Comparison of ENCODE assay signal across 8 mouse cellular contexts in genomic region chr1:89467321-89468069, GRCm38 (mm10). TPM values are rescaled to one million over a fixed set of nuclear protein-coding genes. Genes with fewer than 3 reads are reported as not detected.
A peak's percentile ranks its signal among the peaks of the same experiment; 100 is the strongest.
DNase-seq lines count a peak whose midpoint lies in the region; ATAC-seq and TF ChIP-seq lines count a peak whose summit lies in the region.

No protein-coding gene starts in this region.

- H3K9ac ChIP-seq in forebrain, embryonic 16.5 days (replicated peaks; ENCODE audit: low read depth, low read length) = no peak overlapping the region
- H3K9ac ChIP-seq in hindbrain, embryonic 11.5 days (ENCODE audit: low read depth, low read length) = no peak overlapping the region
- no peak overlapping the region for H3K9ac ChIP-seq in liver, embryonic 15.5 days
- H3K9ac ChIP-seq in neural tube, embryonic 14.5 days (replicated peaks; ENCODE audit: low read depth, low read length) = no peak overlapping the region

- peaks cover 87% of the 10 kb centered on the region for H3K4me1 ChIP-seq in forebrain, embryonic 10.5 days
- peaks cover 48% of the 10 kb centered on the region for H3K4me1 ChIP-seq in forebrain, embryonic 16.5 days (replicated peaks; ENCODE audit: control insufficient read depth, insufficient read depth, low read length)
- peaks cover 27% of the 10 kb centered on the region for H3K4me1 ChIP-seq in hindbrain, embryonic 11.5 days (replicated peaks; ENCODE audit: control insufficient read depth, insufficient read depth, low read length)
- peaks cover 44% of the 10 kb centered on the region for H3K4me1 ChIP-seq in liver, embryonic 15.5 days (replicated peaks)
- peaks cover 28% of the 10 kb centered on the region for H3K4me1 ChIP-seq in neural tube, embryonic 14.5 days (ENCODE audit: control insufficient read depth, insufficient read depth, low read length)

- peaks cover 6% of the 10 kb centered on the region; the same call in 1 of the 2 replicates for H3K36me3 ChIP-seq in forebrain, embryonic 10.5 days (replicated peaks)
- no peaks in the 10 kb centered on the region for H3K36me3 ChIP-seq in forebrain, embryonic 16.5 days (ENCODE audit: control insufficient read depth, insufficient read depth)
- H3K36me3 ChIP-seq in hindbrain, embryonic 11.5 days (ENCODE audit: control insufficient read depth, insufficient read depth, low read length) = no peaks in the 10 kb centered on the region
- no peaks in the 10 kb centered on the region for H3K36me3 ChIP-seq in liver, embryonic 15.5 days (replicated peaks)
- no peaks in the 10 kb centered on the region for H3K36me3 ChIP-seq in neural tube, embryonic 14.5 days (ENCODE audit: control insufficient read depth, insufficient read depth, low read length)

- H3K4me2 ChIP-seq in forebrain, embryonic 16.5 days (ENCODE audit: low read length) = no peak overlapping the region
- H3K4me2 ChIP-seq in hindbrain, embryonic 11.5 days (replicated peaks; ENCODE audit: low read depth, low read length) = no peak overlapping the region
- H3K4me2 ChIP-seq in liver, embryonic 15.5 days = peak overlapping the region; percentile 23
- H3K4me2 ChIP-seq in neural tube, embryonic 14.5 days (ENCODE audit: low read depth, low read length) = no peak overlapping the region

- DNase-seq in forebrain, embryonic 10.5 days (ENCODE audit: extremely low spot score, low spot score) = no peak
- DNase-seq in brain, embryonic 14.5 days (ENCODE audit: low read depth) = peak; percentile 56
- DNase-seq in hindbrain, embryonic 11.5 days (ENCODE audit: low spot score) = peak; percentile 52
- DNase-seq in urinary bladder, postnatal 25 days (ENCODE audit: low spot score) = no peak

- H3K9me3 ChIP-seq in forebrain, embryonic 10.5 days = no peaks in the 10 kb centered on the region; the same call in 1 of the 2 replicates
- H3K9me3 ChIP-seq in forebrain, embryonic 16.5 days (ENCODE audit: control insufficient read depth, low read length) = no peaks in the 10 kb centered on the region
- H3K9me3 ChIP-seq in hindbrain, embryonic 11.5 days (ENCODE audit: control insufficient read depth, low read length) = no peaks in the 10 kb centered on the region
- no peaks in the 10 kb centered on the region for H3K9me3 ChIP-seq in liver, embryonic 15.5 days (replicated peaks)
- no peaks in the 10 kb centered on the region for H3K9me3 ChIP-seq in neural tube, embryonic 14.5 days (ENCODE audit: control insufficient read depth, low read length)

- no peak overlapping the region for H3K4me3 ChIP-seq in forebrain, embryonic 10.5 days
- no peak overlapping the region for H3K4me3 ChIP-seq in forebrain, embryonic 16.5 days (replicated peaks; ENCODE audit: low read length)
- H3K4me3 ChIP-seq in hindbrain, embryonic 11.5 days (ENCODE audit: low read depth, low read length) = no peak overlapping the region
- H3K4me3 ChIP-seq in liver, embryonic 15.5 days (replicated peaks) = no peak overlapping the region
- H3K4me3 ChIP-seq in neural tube, embryonic 14.5 days (ENCODE audit: low read depth, low read length) = no peak overlapping the region

- peak overlapping the region; percentile 67 for H3K27ac ChIP-seq in forebrain, embryonic 10.5 days
- H3K27ac ChIP-seq in forebrain, embryonic 16.5 days (ENCODE audit: low read length) = no peak overlapping the region
- peak overlapping the region; percentile 19; the same call in 1 of the 2 replicates for H3K27ac ChIP-seq in hindbrain, embryonic 11.5 days (ENCODE audit: low read depth, low read length)
- peak overlapping the region; percentile 59 for H3K27ac ChIP-seq in liver, embryonic 15.5 days (replicated peaks)
- H3K27ac ChIP-seq in neural tube, embryonic 14.5 days (ENCODE audit: low read depth, low read length) = no peak overlapping the region

- TF ChIP-seq POLR2A in brain, embryonic 14.5 days (IDR thresholded peaks at IDR 0.05; ENCODE audit: borderline replicate concordance, extremely low read depth, insufficient read depth, insufficient read length, poor library complexity, severe bottlenecking) = no peak

- ATAC-seq in forebrain, embryonic 16.5 days = no peak
- ATAC-seq in hindbrain, embryonic 11.5 days (ENCODE audit: low FRiP score) = peak; percentile 51
- ATAC-seq in liver, embryonic 15.5 days (ENCODE audit: insufficient read depth) = peak; percentile 80
- ATAC-seq in neural tube, embryonic 14.5 days (ENCODE audit: low read depth) = peak; percentile 15; the same call in 1 of the 2 replicates
- ATAC-seq in granulocyte monocyte progenitor cell, adult 5-6 weeks (replicated peaks; ENCODE audit: poor library complexity, severe bottlenecking) = no peak

- no peak for TF ChIP-seq CTCF in brain, embryonic 14.5 days (IDR thresholded peaks at IDR 0.05; ENCODE audit: borderline replicate concordance, extremely low read depth, insufficient read depth, insufficient read length)

- no peaks in the 10 kb centered on the region for H3K27me3 ChIP-seq in forebrain, embryonic 10.5 days (ENCODE audit: poor library complexity, severe bottlenecking)
- H3K27me3 ChIP-seq in forebrain, embryonic 16.5 days (replicated peaks; ENCODE audit: control insufficient read depth, insufficient read depth, low read length) = no peaks in the 10 kb centered on the region
- no peaks in the 10 kb centered on the region for H3K27me3 ChIP-seq in hindbrain, embryonic 11.5 days (ENCODE audit: control insufficient read depth, insufficient read depth, low read length)
- no peaks in the 10 kb centered on the region for H3K27me3 ChIP-seq in liver, embryonic 15.5 days
- no peaks in the 10 kb centered on the region for H3K27me3 ChIP-seq in neural tube, embryonic 14.5 days (ENCODE audit: control insufficient read depth, insufficient read depth, low read length)

- WGBS in forebrain, embryonic 10.5 days = 44% methylated on average over 6 of the region's 6 CpGs
- WGBS in forebrain, embryonic 16.5 days = 36% methylated on average over 6 of the region's 6 CpGs
- WGBS in hindbrain, embryonic 11.5 days = 28% methylated on average over 6 of the region's 6 CpGs
- WGBS in liver, embryonic 15.5 days (ENCODE audit: insufficient replicate concordance) = 26% methylated on average over 6 of the region's 6 CpGs
- 18% methylated on average over 6 of the region's 6 CpGs for WGBS in neural tube, embryonic 14.5 days

RNA-seq across cellular contexts. Expression of gene Agap1, which starts 12.9 kb away (rescaled TPM):
- polyA plus RNA-seq in forebrain, embryonic 10.5 days (2016; fragmentation: Nextera tagmentation; extraction: Ambion mirVana) = 14.3 and 14.7 TPM in 2 replicates
- polyA plus RNA-seq in forebrain, embryonic 16.5 days (2015; fragmentation: Nextera tagmentation; extraction: Ambion mirVana) = 36.3 and 37.2 TPM in 2 replicates
- 58.0 and 145 TPM in 2 replicates for polyA plus RNA-seq in brain, embryonic 14.5 days (2012; rRNA removed)
- polyA plus RNA-seq in hindbrain, embryonic 11.5 days (2014; fragmentation: Nextera tagmentation; extraction: Ambion mirVana) = 34.7 and 41.4 TPM in 2 replicates
- polyA plus RNA-seq in liver, embryonic 15.5 days (2015; fragmentation: Nextera tagmentation; extraction: Ambion mirVana) = 1.3 and 1.9 TPM in 2 replicates
- 66.6 and 76.4 TPM in 2 replicates for polyA plus RNA-seq in neural tube, embryonic 14.5 days (2014; fragmentation: Nextera tagmentation; extraction: Ambion mirVana)
- total RNA-seq in granulocyte monocyte progenitor cell, adult 5-6 weeks (2014; fragmentation: Nextera tagmentation) = 9.6 and 16.0 TPM in 2 replicates
- 5.3 and 8.0 TPM in 2 replicates for total RNA-seq in granulocyte monocyte progenitor cell, adult 5-6 weeks (2017)

Comparison
In these comparisons a context has a peak if more than half of its experiments do, and no peak if none do; other contexts are left out.
1. H3K27ac ChIP-seq: peak in forebrain, embryonic 10.5 days (single experiment), hindbrain, embryonic 11.5 days (single experiment) and liver, embryonic 15.5 days (single experiment); none in forebrain, embryonic 16.5 days (single experiment) and neural tube, embryonic 14.5 days (single experiment).
2. DNase-seq: peak in brain, embryonic 14.5 days (single experiment) and hindbrain, embryonic 11.5 days (single experiment); none in forebrain, embryonic 10.5 days (single experiment) and urinary bladder, postnatal 25 days (single experiment).
3. ATAC-seq: peak in hindbrain, embryonic 11.5 days (single experiment), liver, embryonic 15.5 days (single experiment) and neural tube, embryonic 14.5 days (single experiment); none in forebrain, embryonic 16.5 days (single experiment) and granulocyte monocyte progenitor cell, adult 5-6 weeks (single experiment).